Mouse (Mus musculus): ENCODE data around the gene Unc13d. TPM values are rescaled to one million over a fixed set of nuclear protein-coding genes. Genes with fewer than 3 reads are reported as not detected.

Unc13d gene
- polyA plus RNA-seq, 1 experiment from 2014 or later: 2.0 TPM

- DNase-seq (ENCODE audit: low spot score) (no peak), ATAC-seq (ENCODE audit: low read depth) (peak; percentile 63)
- Histone ChIP-seq H3K4me1 (ENCODE audit: control insufficient read depth, insufficient read depth, low read length) (peaks cover 40% of the 10 kb centered on the region), H3K36me3 (ENCODE audit: control insufficient read depth, insufficient read depth, low read length) (no peaks in the 10 kb centered on the region), H3K27ac (replicated peaks; ENCODE audit: low read depth, low read length) (peak overlapping the region; percentile 48; the same call in 1 of the 2 replicates), H3K27me3 (replicated peaks; ENCODE audit: control insufficient read depth, insufficient read depth, low read length) (peaks cover 54% of the 10 kb centered on the region), H3K9ac (ENCODE audit: low read depth, low read length) (peak overlapping the region; percentile 67), H3K4me3 (ENCODE audit: low read depth, low read length) (peak overlapping the region; percentile 53), H3K4me2 (ENCODE audit: low read depth, low read length) (peak overlapping the region; percentile 77), H3K9me3 (ENCODE audit: control insufficient read depth, low read length) (no peaks in the 10 kb centered on the region)
- 2% methylated on average over 18 of the region's 35 CpGs for WGBS
These were observed 32.4 kb upstream of the Unc13d start for GRCm38 (mm10) chr11:116110131-116110530.

GRCm38 (mm10) chr11:116109441-116110081 is 31.8 kb upstream of the Unc13d start:
- Histone ChIP-seq H3K4me3 (ENCODE audit: low read depth, low read length) (peak overlapping the region; percentile 53), H3K4me1 (ENCODE audit: control insufficient read depth, insufficient read depth, low read length) (peaks cover 42% of the 10 kb centered on the region), H3K27ac (replicated peaks; ENCODE audit: low read depth, low read length) (peak overlapping the region; percentile 48), H3K9ac (ENCODE audit: low read depth, low read length) (peak overlapping the region; percentile 67), H3K36me3 (ENCODE audit: control insufficient read depth, insufficient read depth, low read length) (no peaks in the 10 kb centered on the region), H3K4me2 (ENCODE audit: low read depth, low read length) (peak overlapping the region; percentile 77), H3K27me3 (replicated peaks; ENCODE audit: control insufficient read depth, insufficient read depth, low read length) (peaks cover 54% of the 10 kb centered on the region), H3K9me3 (ENCODE audit: control insufficient read depth, low read length) (no peaks in the 10 kb centered on the region)
- ATAC-seq (ENCODE audit: low read depth) (0 out of 2 replicates have a peak, but pooled peaks have one; percentile 3), DNase-seq (ENCODE audit: low spot score) (no peak)
- 2% methylated on average over 37 of the region's 70 CpGs for WGBS

- ATAC-seq (ENCODE audit: low read depth): no peak
- DNase-seq (ENCODE audit: low spot score): no peak
- Histone ChIP-seq H3K4me3 (ENCODE audit: low read depth, low read length) (peak overlapping the region; percentile 53), H3K36me3 (ENCODE audit: control insufficient read depth, insufficient read depth, low read length) (no peaks in the 10 kb centered on the region), H3K4me1 (ENCODE audit: control insufficient read depth, insufficient read depth, low read length) (peaks cover 51% of the 10 kb centered on the region), H3K4me2 (ENCODE audit: low read depth, low read length) (peak overlapping the region; percentile 77), H3K9ac (ENCODE audit: low read depth, low read length) (peak overlapping the region; percentile 67; the same call in 1 of the 2 replicates), H3K9me3 (ENCODE audit: control insufficient read depth, low read length) (no peaks in the 10 kb centered on the region), H3K27me3 (replicated peaks; ENCODE audit: control insufficient read depth, insufficient read depth, low read length) (peaks cover 54% of the 10 kb centered on the region), H3K27ac (replicated peaks; ENCODE audit: low read depth, low read length) (no peak overlapping the region)
- 7% methylated on average over 22 of the region's 23 CpGs for WGBS
These were observed 30.8 kb upstream of the Unc13d start for GRCm38 (mm10) chr11:116108464-116109137.

GRCm38 (mm10) chr11:116107777-116108285 is 30.1 kb upstream of the Unc13d start:
- Histone ChIP-seq H3K27ac (replicated peaks; ENCODE audit: low read depth, low read length) (no peak overlapping the region), H3K4me1 (ENCODE audit: control insufficient read depth, insufficient read depth, low read length) (peaks cover 58% of the 10 kb centered on the region), H3K9ac (ENCODE audit: low read depth, low read length) (peak overlapping the region; percentile 34)

GRCm38 (mm10) chr11:116106963-116107776 is 29.4 kb upstream of the Unc13d start:
- Histone ChIP-seq H3K36me3 (ENCODE audit: control insufficient read depth, insufficient read depth, low read length) (no peaks in the 10 kb centered on the region), H3K4me3 (ENCODE audit: low read depth, low read length) (peak overlapping the region; percentile 53), H3K4me1 (ENCODE audit: control insufficient read depth, insufficient read depth, low read length) (peaks cover 62% of the 10 kb centered on the region), H3K27ac (replicated peaks; ENCODE audit: low read depth, low read length) (no peak overlapping the region), H3K9ac (ENCODE audit: low read depth, low read length) (peak overlapping the region; percentile 34; the same call in 1 of the 2 replicates), H3K4me2 (ENCODE audit: low read depth, low read length) (peak overlapping the region; percentile 77), H3K9me3 (ENCODE audit: control insufficient read depth, low read length) (no peaks in the 10 kb centered on the region), H3K27me3 (replicated peaks; ENCODE audit: control insufficient read depth, insufficient read depth, low read length) (peaks cover 54% of the 10 kb centered on the region)
- ATAC-seq (ENCODE audit: low read depth) (no peak), DNase-seq (ENCODE audit: low spot score) (no peak)
- 16% methylated on average over 11 of the region's 14 CpGs for WGBS

More at GRCm38 (mm10) chr11:116107777-116108285, 30.1 kb upstream of the Unc13d start:
- peaks cover 54% of the 10 kb centered on the region for H3K27me3 ChIP-seq (replicated peaks; ENCODE audit: control insufficient read depth, insufficient read depth, low read length)
- 20% methylated on average over 16 of the region's 19 CpGs for WGBS
- no peaks in the 10 kb centered on the region for H3K9me3 ChIP-seq (ENCODE audit: control insufficient read depth, low read length)
- ATAC-seq (ENCODE audit: low read depth) (no peak), DNase-seq (ENCODE audit: low spot score) (no peak)
- H3K4me2 ChIP-seq (ENCODE audit: low read depth, low read length): peak overlapping the region; percentile 77
- no peaks in the 10 kb centered on the region for H3K36me3 ChIP-seq (ENCODE audit: control insufficient read depth, insufficient read depth, low read length)
- peak overlapping the region; percentile 53 for H3K4me3 ChIP-seq (ENCODE audit: low read depth, low read length)

GRCm38 (mm10) chr11:116106154-116106962 is 28.6 kb upstream of the Unc13d start:
- peaks cover 70% of the 10 kb centered on the region for H3K4me1 ChIP-seq (ENCODE audit: control insufficient read depth, insufficient read depth, low read length)
- WGBS: 22% methylated on average over 32 of the region's 32 CpGs
- H3K36me3 ChIP-seq (ENCODE audit: control insufficient read depth, insufficient read depth, low read length): no peaks in the 10 kb centered on the region
- H3K9ac ChIP-seq (ENCODE audit: low read depth, low read length): peak overlapping the region; percentile 37; the same call in 1 of the 2 replicates
- H3K9me3 ChIP-seq (ENCODE audit: control insufficient read depth, low read length): no peaks in the 10 kb centered on the region
- H3K27me3 ChIP-seq (replicated peaks; ENCODE audit: control insufficient read depth, insufficient read depth, low read length): peaks cover 54% of the 10 kb centered on the region
- no peak overlapping the region for H3K27ac ChIP-seq (replicated peaks; ENCODE audit: low read depth, low read length)
- H3K4me3 ChIP-seq (ENCODE audit: low read depth, low read length): 0 out of 2 replicates have a peak overlapping the region, but pooled peaks have one; percentile 8
- H3K4me2 ChIP-seq (ENCODE audit: low read depth, low read length): peak overlapping the region; percentile 77
- DNase-seq (ENCODE audit: low spot score): no peak
- ATAC-seq (ENCODE audit: low read depth): no peak

- no peak for ATAC-seq (ENCODE audit: low read depth)
- peaks cover 42% of the 10 kb centered on the region for H3K27me3 ChIP-seq (replicated peaks; ENCODE audit: control insufficient read depth, insufficient read depth, low read length)
- 0 out of 2 replicates have a peak overlapping the region, but pooled peaks have one; percentile 49 for H3K27ac ChIP-seq (replicated peaks; ENCODE audit: low read depth, low read length)
These were observed 27.3 kb upstream of the Unc13d start for GRCm38 (mm10) chr11:116105065-116105464.

More at GRCm38 (mm10) chr11:116105065-116105464, 27.3 kb upstream of the Unc13d start:
- H3K4me1 ChIP-seq (ENCODE audit: control insufficient read depth, insufficient read depth, low read length): peaks cover 72% of the 10 kb centered on the region
- no peak for DNase-seq (ENCODE audit: low spot score)
- WGBS: 88% methylated on average over 2 of the region's 2 CpGs
- no peaks in the 10 kb centered on the region for H3K9me3 ChIP-seq (ENCODE audit: control insufficient read depth, low read length)
- no peak overlapping the region for H3K4me2 ChIP-seq (ENCODE audit: low read depth, low read length)
- H3K9ac ChIP-seq (ENCODE audit: low read depth, low read length): no peak overlapping the region
- H3K36me3 ChIP-seq (ENCODE audit: control insufficient read depth, insufficient read depth, low read length): no peaks in the 10 kb centered on the region
- H3K4me3 ChIP-seq (ENCODE audit: low read depth, low read length): no peak overlapping the region
